19 mouse cellular contexts compared by ENCODE assay signal in the genomic region with DNA sequence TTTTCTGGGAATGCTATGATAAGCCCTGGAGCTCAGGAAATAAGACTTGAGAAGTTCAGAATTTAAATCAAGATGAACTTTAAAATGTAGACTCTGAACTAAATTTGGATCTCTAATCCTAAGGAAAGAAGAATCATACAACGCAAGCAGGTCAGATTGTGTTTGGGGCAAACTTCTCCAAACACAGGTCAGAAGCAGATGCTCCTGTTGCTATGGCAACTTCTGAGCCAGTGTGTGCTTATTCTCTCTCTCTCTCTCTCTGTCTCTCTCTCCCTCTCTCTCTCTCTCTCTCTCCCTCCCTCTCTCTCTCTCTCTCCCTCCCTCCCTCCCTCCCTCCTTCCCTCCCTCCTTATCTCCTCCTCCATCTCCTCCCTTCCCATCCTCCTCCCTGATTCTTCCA.
"Had no signal": no experiment of that assay in that cellular context is flagged by ENCODE, and none has a peak within 500 bp of the region (broad histone marks: within the 10 kb centered on the region; RNA-seq: fewer than 3 reads in every experiment).

No protein-coding gene starts in this region.

- H3K27ac ChIP-seq: kidney, postnatal 0 days; limb, embryonic 12.5 days; limb, embryonic 15.5 days; liver, embryonic 13.5 days; midbrain, embryonic 12.5 days; neural tube, embryonic 12.5 days; neural tube, embryonic 15.5 days; stomach, postnatal 0 days had no signal

- H3K9me3 ChIP-seq: limb, embryonic 12.5 days; limb, embryonic 15.5 days; liver, embryonic 13.5 days; midbrain, embryonic 12.5 days; neural tube, embryonic 12.5 days; neural tube, embryonic 15.5 days had no signal

- H3K36me3 ChIP-seq: limb, embryonic 12.5 days; limb, embryonic 15.5 days; liver, embryonic 13.5 days; midbrain, embryonic 12.5 days; neural tube, embryonic 12.5 days; neural tube, embryonic 15.5 days had no signal

- H3K9ac ChIP-seq: limb, embryonic 12.5 days; limb, embryonic 15.5 days; liver, embryonic 13.5 days; midbrain, embryonic 12.5 days; neural tube, embryonic 12.5 days; neural tube, embryonic 15.5 days had no signal

- H3K4me1 ChIP-seq: liver, embryonic 13.5 days; neural tube, embryonic 12.5 days had no signal

- H3K4me3 ChIP-seq: limb, embryonic 12.5 days; limb, embryonic 15.5 days; liver, embryonic 13.5 days; midbrain, embryonic 12.5 days; neural tube, embryonic 12.5 days; neural tube, embryonic 15.5 days had no signal

- H3K27me3 ChIP-seq: limb, embryonic 15.5 days; liver, embryonic 13.5 days; midbrain, embryonic 12.5 days; neural tube, embryonic 12.5 days; neural tube, embryonic 15.5 days had no signal

- DNase-seq: kidney, adult 8-10 months; left cerebral cortex, postnatal 4 days; liver, embryonic 13.5 days; lung, adult 2 months; lung, postnatal 14 days; lung, postnatal 4 days; right cerebral cortex, postnatal 14 days; right cerebral cortex, postnatal 4 days; thymus, adult 2 months; thymus, postnatal 14 days; thymus, postnatal 4 days had no signal

- ATAC-seq: intestine, postnatal 0 days had no signal

- H3K4me2 ChIP-seq: limb, embryonic 12.5 days; limb, embryonic 15.5 days; liver, embryonic 13.5 days; midbrain, embryonic 12.5 days; neural tube, embryonic 12.5 days had no signal
